Mouse (Mus musculus) liver, embryonic 15.5 days (tissue): ENCODE results near the gene Slc9a7. TPM values are rescaled to one million over a fixed set of nuclear protein-coding genes. Genes with fewer than 3 reads are reported as not detected.

Source experiments
- polyA plus RNA-seq: library from polyadenylated mRNA; unstranded; fragments of >200 nt; fragmentation: Nextera tagmentation; extraction: Ambion mirVana; gene quantifications from 2 replicates; pipeline ENCODE4 v1.2.1, GENCODE M21; 2015

Gene Slc9a7
- polyA plus RNA-seq, 1 experiment from 2014 or later, result 0.46 TPM

Other genes starting within 250 kb of the Slc9a7 start
- gene Chst7, start 232.2 kb downstream of the Slc9a7 start, polyA plus RNA-seq, result 1.0 and 1.3 TPM in 2 replicates
- 10.1 and 10.8 TPM in 2 replicates for gene Rp2, start 72.7 kb upstream of the Slc9a7 start, polyA plus RNA-seq
- 5.8 and 6.0 TPM in 2 replicates for gene Jade3, start 133.9 kb upstream of the Slc9a7 start, polyA plus RNA-seq